Mouse (Mus musculus): ENCODE data around the gene Hoxb2. TPM values are rescaled to one million over a fixed set of nuclear protein-coding genes. Genes with fewer than 3 reads are reported as not detected.

Gene Hoxb2
- polyA plus RNA-seq, 1 experiment: 1.5 TPM

DNA sequence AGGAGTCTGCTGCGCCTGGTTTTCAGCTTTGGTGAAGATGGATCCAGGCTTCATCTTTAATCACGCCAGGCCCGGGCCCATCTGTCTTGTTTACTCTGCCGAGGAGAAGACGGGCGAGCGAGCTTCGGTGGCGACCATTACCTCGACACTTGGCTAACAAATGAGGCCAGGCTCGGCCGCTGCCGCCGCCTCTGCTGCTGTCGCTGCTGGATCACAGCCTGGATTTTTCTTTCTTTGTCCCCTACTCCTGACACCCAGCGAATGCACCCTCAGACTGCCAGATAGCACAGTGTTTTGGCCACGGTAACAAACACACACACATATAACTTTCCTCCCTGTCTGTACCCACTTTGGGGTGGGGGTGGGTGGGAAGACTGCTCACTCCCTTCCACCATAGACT, 29.6 kb upstream of the Hoxb2 start:
- no peak overlapping the region for H3K4me3 ChIP-seq (ENCODE audit: control insufficient read depth, insufficient read depth, low read length)
- no peak overlapping the region for H3K27ac ChIP-seq (ENCODE audit: control insufficient read depth, insufficient read depth, low read length)
- WGBS: 91% methylated on average over 17 of the region's 17 CpGs
- DNase-seq: no peak
- H3K4me1 ChIP-seq (replicated peaks; ENCODE audit: control insufficient read depth, insufficient read depth, low read length): peaks cover 15% of the 10 kb centered on the region
- TF ChIP-seq CTCF (IDR thresholded peaks at IDR 0.05; ENCODE audit: borderline replicate concordance, control insufficient read depth, extremely low read depth, insufficient read depth, low read length, poor library complexity) (no peak), POLR2A (IDR thresholded peaks at IDR 0.05; ENCODE audit: control insufficient read depth, extremely low read depth, insufficient read depth, low read length, poor library complexity) (no peak)
- peaks cover 16% of the 10 kb centered on the region for H3K27me3 ChIP-seq (ENCODE audit: control insufficient read depth, insufficient read depth, low read length)
- no peaks in the 10 kb centered on the region for H3K36me3 ChIP-seq (ENCODE audit: control insufficient read depth, insufficient read depth, low read length)

DNA sequence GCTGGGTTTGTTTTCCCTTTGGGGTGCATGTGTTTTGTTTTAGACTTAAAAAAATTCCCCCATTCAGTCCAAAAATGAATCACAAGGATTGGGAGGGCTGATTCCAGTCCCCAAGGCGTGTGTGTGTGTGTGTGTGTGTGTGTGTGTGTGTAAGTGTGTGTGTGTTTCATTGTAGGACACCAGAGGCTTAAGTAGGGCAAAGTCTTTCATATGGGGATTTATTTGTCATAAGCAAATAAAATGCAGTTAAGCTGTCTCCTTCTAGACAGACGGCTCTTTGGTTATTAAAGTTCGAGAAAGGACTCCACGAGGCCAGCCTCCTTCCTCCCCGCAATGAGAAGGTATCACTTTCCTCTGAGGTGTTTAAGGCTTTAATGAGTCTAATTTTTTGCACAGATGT, 28.5 kb upstream of the Hoxb2 start:
- no peak overlapping the region for H3K27ac ChIP-seq (ENCODE audit: control insufficient read depth, insufficient read depth, low read length)
- WGBS: 88% methylated on average over 5 of the region's 5 CpGs
- DNase-seq: no peak
- H3K36me3 ChIP-seq (ENCODE audit: control insufficient read depth, insufficient read depth, low read length): no peaks in the 10 kb centered on the region
- TF ChIP-seq POLR2A (IDR thresholded peaks at IDR 0.05; ENCODE audit: control insufficient read depth, extremely low read depth, insufficient read depth, low read length, poor library complexity) (no peak), CTCF (IDR thresholded peaks at IDR 0.05; ENCODE audit: borderline replicate concordance, control insufficient read depth, extremely low read depth, insufficient read depth, low read length, poor library complexity) (no peak)
- no peak overlapping the region for H3K4me3 ChIP-seq (ENCODE audit: control insufficient read depth, insufficient read depth, low read length)
- peaks cover 15% of the 10 kb centered on the region for H3K4me1 ChIP-seq (replicated peaks; ENCODE audit: control insufficient read depth, insufficient read depth, low read length)
- peaks cover 12% of the 10 kb centered on the region for H3K27me3 ChIP-seq (ENCODE audit: control insufficient read depth, insufficient read depth, low read length)

DNA sequence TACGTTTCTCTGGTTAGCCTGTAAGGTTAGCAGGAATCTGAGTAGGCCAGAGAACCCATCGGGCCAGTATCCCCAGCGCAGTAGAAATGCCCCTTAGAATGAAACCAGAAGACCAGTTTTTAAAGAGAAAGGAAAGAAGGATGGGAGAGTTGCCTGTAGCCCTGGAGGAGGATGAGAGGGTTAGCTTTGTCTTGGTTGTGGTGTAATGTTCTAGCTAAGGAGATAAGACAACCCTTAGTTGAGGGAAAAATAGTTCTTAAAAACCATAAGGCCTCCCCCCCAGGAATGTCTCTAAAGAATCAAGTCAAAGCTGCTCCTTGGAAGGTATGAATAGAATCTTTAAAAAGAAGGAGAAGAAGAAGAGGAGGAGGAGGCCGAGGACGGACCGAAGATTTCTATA, 27.6 kb upstream of the Hoxb2 start:
- peaks cover 14% of the 10 kb centered on the region for H3K4me1 ChIP-seq (replicated peaks; ENCODE audit: control insufficient read depth, insufficient read depth, low read length)
- peaks cover 6% of the 10 kb centered on the region for H3K27me3 ChIP-seq (ENCODE audit: control insufficient read depth, insufficient read depth, low read length)
- no peak overlapping the region for H3K27ac ChIP-seq (ENCODE audit: control insufficient read depth, insufficient read depth, low read length)
- no peak for DNase-seq
- no peak overlapping the region for H3K4me3 ChIP-seq (ENCODE audit: control insufficient read depth, insufficient read depth, low read length)
- H3K36me3 ChIP-seq (ENCODE audit: control insufficient read depth, insufficient read depth, low read length): no peaks in the 10 kb centered on the region
- WGBS: 91% methylated on average over 6 of the region's 6 CpGs
- TF ChIP-seq POLR2A (IDR thresholded peaks at IDR 0.05; ENCODE audit: control insufficient read depth, extremely low read depth, insufficient read depth, low read length, poor library complexity) (no peak), CTCF (IDR thresholded peaks at IDR 0.05; ENCODE audit: borderline replicate concordance, control insufficient read depth, extremely low read depth, insufficient read depth, low read length, poor library complexity) (no peak)

DNA sequence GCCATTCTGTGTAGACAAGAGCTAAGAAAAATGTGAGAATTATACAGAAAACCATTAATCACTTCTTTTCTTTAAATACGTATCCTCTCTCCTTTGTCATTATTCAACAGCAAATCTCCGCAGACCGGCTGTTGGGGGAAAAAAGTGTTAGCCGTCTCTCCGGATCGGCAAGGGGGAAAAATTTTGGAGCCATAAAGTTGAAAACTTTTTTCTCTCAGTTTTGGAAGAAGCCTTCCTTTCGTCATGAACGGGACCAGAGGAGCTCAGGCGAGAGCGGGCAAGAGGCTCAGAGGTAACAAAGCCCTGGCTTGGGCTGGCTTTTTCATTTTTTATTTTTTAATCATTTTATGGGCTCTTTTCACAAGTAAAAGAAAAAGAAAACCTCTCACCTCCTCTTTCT, 27.2 kb upstream of the Hoxb2 start, which contains the start of gene Hoxb3:
Gene Hoxb3, plus strand, starts transcription at position 173 of the 400 bp plus-strand sequence.
- Histone ChIP-seq H3K27me3 (ENCODE audit: control insufficient read depth, insufficient read depth, low read length) (peaks cover 3% of the 10 kb centered on the region), H3K27ac (ENCODE audit: control insufficient read depth, insufficient read depth, low read length) (no peak within 1 kb of the TSS)
- DNase-seq: no peak

DNA sequence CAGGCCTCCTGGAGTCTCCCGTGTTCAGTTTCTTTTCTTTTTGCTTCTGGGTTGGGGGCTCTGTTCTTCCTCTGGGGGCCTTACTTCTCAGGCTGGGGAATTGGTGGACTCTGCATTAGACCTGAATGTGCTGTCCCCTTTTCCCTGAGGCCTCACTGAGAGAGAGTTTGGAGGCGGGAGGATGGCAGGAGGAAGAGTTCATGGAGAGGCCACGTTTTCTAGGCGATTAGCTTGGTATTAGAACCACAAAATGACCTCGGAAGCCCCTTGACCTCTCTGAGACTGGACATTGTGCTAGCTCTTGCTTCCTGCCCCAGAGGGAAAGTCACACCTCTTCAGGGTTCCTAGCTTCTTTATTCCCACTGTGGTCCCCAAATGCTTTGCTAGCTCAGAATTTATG, 26.2 kb upstream of the Hoxb2 start:
- 81% methylated on average over 5 of the region's 5 CpGs for WGBS

More for the DNA sequence above, 27.2 kb upstream of the Hoxb2 start, which contains the start of gene Hoxb3:
- WGBS: 96% methylated on average over 10 of the region's 10 CpGs
- no peak within 1 kb of the TSS for H3K4me3 ChIP-seq (ENCODE audit: control insufficient read depth, insufficient read depth, low read length)
- peaks cover 10% of the 10 kb centered on the region for H3K4me1 ChIP-seq (replicated peaks; ENCODE audit: control insufficient read depth, insufficient read depth, low read length)
- no peaks in the 10 kb centered on the region for H3K36me3 ChIP-seq (ENCODE audit: control insufficient read depth, insufficient read depth, low read length)
- no peak for TF ChIP-seq CTCF (IDR thresholded peaks at IDR 0.05; ENCODE audit: borderline replicate concordance, control insufficient read depth, extremely low read depth, insufficient read depth, low read length, poor library complexity)
- TF ChIP-seq POLR2A (IDR thresholded peaks at IDR 0.05; ENCODE audit: control insufficient read depth, extremely low read depth, insufficient read depth, low read length, poor library complexity): no peak

DNA sequence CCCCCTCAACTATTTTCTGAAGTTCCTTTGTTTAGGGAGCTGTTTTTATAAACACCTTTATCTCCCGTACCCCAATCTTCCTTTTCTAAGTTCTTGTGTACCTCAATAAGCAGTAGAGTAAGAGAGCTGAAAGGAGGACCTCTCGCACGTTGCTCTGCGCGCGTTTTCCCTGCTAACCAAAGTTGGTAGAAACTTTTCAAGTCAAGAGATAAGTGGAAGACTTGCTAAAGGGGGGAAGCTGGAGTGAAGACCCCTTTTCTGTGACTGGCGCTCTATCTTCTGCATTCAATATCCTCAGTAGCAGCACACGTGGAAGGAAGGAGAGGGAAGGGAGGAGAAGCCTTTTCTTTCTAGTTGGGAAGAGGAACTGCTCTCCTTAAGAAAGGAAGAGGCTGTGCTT, 25.4 kb upstream of the Hoxb2 start:
- WGBS: 95% methylated on average over 8 of the region's 8 CpGs
- Histone ChIP-seq H3K4me1 (replicated peaks; ENCODE audit: control insufficient read depth, insufficient read depth, low read length) (0 out of 2 replicates have a peak, but pooled peaks cover 2% of the 10 kb centered on the region), H3K27ac (ENCODE audit: control insufficient read depth, insufficient read depth, low read length) (no peak overlapping the region), H3K36me3 (ENCODE audit: control insufficient read depth, insufficient read depth, low read length) (no peaks in the 10 kb centered on the region), H3K27me3 (ENCODE audit: control insufficient read depth, insufficient read depth, low read length) (no peaks in the 10 kb centered on the region; the same call in 1 of the 2 replicates), H3K4me3 (ENCODE audit: control insufficient read depth, insufficient read depth, low read length) (no peak overlapping the region)
- no peak for DNase-seq
- TF ChIP-seq POLR2A (IDR thresholded peaks at IDR 0.05; ENCODE audit: control insufficient read depth, extremely low read depth, insufficient read depth, low read length, poor library complexity) (no peak), CTCF (IDR thresholded peaks at IDR 0.05; ENCODE audit: borderline replicate concordance, control insufficient read depth, extremely low read depth, insufficient read depth, low read length, poor library complexity) (no peak)

More for the DNA sequence above, 26.2 kb upstream of the Hoxb2 start:
- Histone ChIP-seq H3K27ac (ENCODE audit: control insufficient read depth, insufficient read depth, low read length) (no peak overlapping the region), H3K27me3 (ENCODE audit: control insufficient read depth, insufficient read depth, low read length) (peaks cover 2% of the 10 kb centered on the region), H3K4me3 (ENCODE audit: control insufficient read depth, insufficient read depth, low read length) (no peak overlapping the region), H3K36me3 (ENCODE audit: control insufficient read depth, insufficient read depth, low read length) (no peaks in the 10 kb centered on the region), H3K4me1 (replicated peaks; ENCODE audit: control insufficient read depth, insufficient read depth, low read length) (peaks cover 7% of the 10 kb centered on the region)
- no peak for TF ChIP-seq CTCF (IDR thresholded peaks at IDR 0.05; ENCODE audit: borderline replicate concordance, control insufficient read depth, extremely low read depth, insufficient read depth, low read length, poor library complexity)
- TF ChIP-seq POLR2A (IDR thresholded peaks at IDR 0.05; ENCODE audit: control insufficient read depth, extremely low read depth, insufficient read depth, low read length, poor library complexity): no peak
- DNase-seq: no peak

DNA sequence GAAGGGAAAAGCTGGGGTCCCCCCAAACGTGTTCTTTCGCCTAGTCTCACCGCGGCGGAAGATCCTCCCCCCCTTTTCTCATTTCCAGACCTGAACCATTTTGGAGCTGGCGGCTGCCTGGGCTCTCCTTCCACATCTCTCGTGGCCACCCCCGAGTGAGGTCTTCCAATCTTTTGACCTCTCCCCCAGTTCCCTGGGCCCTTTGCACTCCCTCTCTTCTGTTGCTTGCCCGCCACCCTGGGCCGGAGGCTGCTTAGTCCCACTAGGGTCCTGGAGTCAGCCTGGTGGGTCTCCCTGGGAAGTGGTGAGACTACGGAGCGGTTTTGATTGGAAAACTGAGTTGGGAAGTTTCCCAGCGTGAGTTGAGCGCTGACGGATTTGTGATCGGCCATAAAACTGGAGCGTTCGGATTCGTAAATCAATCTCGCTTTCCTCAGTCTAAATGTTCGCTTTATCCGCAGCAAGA, 24.5 kb upstream of the Hoxb2 start:
- no peaks in the 10 kb centered on the region for H3K36me3 ChIP-seq (ENCODE audit: control insufficient read depth, insufficient read depth, low read length)
- H3K4me1 ChIP-seq (replicated peaks; ENCODE audit: control insufficient read depth, insufficient read depth, low read length): no peaks in the 10 kb centered on the region
- no peak overlapping the region for H3K27ac ChIP-seq (ENCODE audit: control insufficient read depth, insufficient read depth, low read length)
- H3K27me3 ChIP-seq (ENCODE audit: control insufficient read depth, insufficient read depth, low read length): no peaks in the 10 kb centered on the region; the same call in 1 of the 2 replicates
- no peak for DNase-seq
- H3K4me3 ChIP-seq (ENCODE audit: control insufficient read depth, insufficient read depth, low read length): no peak overlapping the region
- 89% methylated on average over 22 of the region's 22 CpGs for WGBS
- no peak for TF ChIP-seq CTCF (IDR thresholded peaks at IDR 0.05; ENCODE audit: borderline replicate concordance, control insufficient read depth, extremely low read depth, insufficient read depth, low read length, poor library complexity)
- no peak for TF ChIP-seq POLR2A (IDR thresholded peaks at IDR 0.05; ENCODE audit: control insufficient read depth, extremely low read depth, insufficient read depth, low read length, poor library complexity)

Data from thymus, adult 2 months (tissue).